Mouse (Mus musculus) spleen, postnatal 4 days (tissue): Measurements from ENCODE around the gene Siglece.
A peak's percentile ranks its signal among the peaks of the same experiment; 100 is the strongest.
"Not testable (repeated sequence)": the region's sequence is repeated elsewhere in the genome, so short reads cannot be mapped to it uniquely, and the experiment has no call there.

Experiments
- DNase-seq, 2 experiments: peaks; one replicate each; pipeline ENCODE4 v3.0.0; 2022; ENCODE audit warnings: low spot score in 2 of 2

The Siglece gene

DNA sequence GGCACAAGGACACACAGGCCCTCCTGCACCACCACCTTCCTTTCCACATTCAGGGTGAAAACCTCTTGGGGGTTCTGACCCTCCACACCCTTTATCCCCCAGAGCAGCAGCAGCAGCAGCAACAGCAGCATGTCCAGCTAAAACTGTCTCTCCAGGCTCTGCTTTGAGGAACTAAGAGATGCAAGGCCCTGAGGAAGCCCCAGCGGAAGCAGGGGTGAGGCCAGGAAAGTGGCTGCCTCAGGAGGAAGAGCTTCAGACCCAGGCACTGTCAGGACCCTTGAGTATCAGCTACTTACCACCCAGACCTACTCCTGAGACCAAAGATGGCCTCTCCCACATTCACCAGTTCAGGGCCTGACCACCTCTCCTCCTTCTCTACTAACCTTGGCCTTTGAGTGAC, at the start of gene Siglece:
Siglece (minus strand) TSS at position 160 of the 400 bp plus-strand sequence.
- DNase-seq = no peak

DNA sequence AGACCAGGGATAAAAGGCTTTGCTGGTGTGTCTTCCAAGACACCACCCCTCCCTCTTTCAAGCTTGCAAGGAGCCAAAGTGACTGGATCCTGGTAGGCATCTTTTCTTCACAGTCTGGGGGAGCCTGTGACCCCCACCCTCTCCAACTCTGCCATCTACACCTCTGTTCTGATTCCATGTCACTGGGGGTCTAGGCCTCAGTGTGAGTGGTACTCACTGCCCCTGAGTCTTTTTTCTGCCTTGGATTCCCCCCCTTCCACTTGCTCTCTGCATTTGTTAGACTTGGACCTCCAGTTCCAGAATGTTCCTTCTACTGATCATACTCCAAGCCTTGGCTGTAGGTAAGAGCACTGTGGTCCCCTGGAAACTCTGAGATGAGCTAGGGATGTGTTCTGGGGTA, 30.2 kb upstream of the Siglece start, which contains the start of gene Klk14:
Klk14 (plus strand) TSS at position 301 of the 400 bp plus-strand sequence.
- DNase-seq = no peak

DNA sequence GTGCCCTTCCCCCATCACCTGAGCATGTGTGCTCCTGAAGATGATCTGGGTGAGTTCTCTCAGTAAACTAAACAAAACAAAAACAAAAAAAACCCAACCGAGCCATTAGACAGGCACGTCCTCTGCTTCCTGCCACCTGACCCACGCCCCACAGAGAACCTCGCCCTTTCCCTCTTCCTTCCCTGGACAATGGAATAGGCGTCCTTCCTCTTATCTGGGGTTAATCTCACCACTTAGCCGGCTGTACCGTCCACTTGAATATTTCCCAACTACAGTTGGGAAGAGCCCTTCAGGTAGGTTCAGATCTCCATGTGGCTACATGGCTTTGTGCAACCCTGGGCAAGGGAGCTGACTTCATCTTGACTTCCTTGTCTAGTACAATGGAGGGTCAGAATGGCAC, 25.1 kb upstream of the Siglece start:
- DNase-seq = no peak

DNA sequence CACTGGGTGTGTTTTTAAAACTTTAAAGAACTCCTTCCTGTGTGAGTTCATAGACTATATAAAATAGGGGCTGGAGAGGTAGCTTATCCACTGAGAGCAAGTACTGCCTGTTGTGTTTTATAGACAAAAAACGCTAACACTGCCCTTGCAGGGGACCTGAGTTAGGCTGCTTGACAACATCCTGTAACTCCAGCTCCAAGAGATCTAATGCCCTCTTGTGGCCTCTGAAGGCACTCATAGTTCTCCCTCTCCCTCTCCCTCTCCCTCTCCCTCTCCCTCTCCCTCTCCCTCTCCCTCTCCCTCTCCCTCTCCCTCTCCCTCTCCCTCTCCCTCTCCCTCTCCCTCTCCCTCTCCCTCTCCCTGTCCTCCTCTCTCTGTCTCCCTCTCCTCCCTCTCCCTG, 22.6 kb upstream of the Siglece start:
- DNase-seq = not testable (repeated sequence)

DNA sequence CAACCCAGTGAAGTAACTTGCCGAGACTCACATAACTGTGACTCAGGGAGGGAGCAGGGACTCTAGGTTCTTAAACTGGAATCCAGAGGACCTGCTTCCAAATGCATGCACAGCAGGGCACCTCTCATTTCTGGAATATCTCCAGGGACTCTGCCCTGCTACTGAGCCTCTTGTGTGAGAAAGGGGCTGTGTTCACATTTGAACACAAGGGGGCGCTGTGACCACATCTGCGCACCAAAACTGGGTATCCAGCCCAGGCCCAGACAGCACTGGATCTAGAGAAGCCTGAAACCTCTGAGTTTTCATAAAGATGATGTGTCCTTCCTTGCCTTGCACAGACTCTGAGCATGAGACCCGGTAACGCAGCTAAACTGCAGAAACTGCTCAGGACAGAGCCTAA, 21.0 kb upstream of the Siglece start:
- peak; percentile 46 to 80 for DNase-seq

DNA sequence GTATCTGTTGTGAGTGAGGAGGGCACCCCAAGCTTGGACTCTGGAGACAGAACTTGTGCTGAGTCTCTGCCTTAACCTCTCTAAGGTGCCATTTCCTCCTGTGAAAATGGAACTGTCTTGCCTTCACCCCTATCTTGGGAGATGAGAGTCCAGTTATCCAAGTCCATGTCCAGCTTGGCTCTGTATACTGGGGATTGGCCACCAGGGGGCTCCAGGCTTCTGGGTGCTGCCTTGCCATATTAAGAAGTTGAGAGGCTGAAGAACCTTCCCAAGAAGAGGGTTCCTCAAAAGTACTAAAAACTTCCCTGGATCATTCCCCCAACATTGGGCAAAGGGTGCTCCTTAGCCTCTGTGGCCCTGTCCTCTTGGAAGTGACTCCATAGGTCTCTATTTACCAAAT, 18.6 kb upstream of the Siglece start:
- peak in 1 of 2 experiments; percentile 71 for DNase-seq

DNA sequence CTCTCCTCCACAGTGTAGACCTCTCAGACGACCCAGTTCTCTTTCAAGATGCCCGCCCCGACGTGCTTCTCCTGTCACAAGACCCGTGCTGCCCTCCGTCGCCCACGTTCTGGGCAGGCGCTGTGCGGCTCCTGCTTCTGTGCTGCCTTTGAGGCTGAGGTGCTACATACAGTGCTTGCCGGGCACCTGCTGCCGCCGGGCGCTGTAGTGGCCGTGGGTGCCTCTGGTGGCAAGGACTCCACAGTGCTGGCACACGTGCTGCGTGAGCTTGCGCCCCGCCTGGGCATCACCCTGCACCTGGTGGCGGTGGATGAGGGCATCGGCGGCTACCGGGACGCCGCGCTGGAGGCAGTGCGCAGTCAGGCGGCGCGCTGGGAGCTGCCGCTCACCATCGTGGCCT, 15.1 kb upstream of the Siglece start:
- peak in 1 of 2 experiments; percentile 60 for DNase-seq

DNA sequence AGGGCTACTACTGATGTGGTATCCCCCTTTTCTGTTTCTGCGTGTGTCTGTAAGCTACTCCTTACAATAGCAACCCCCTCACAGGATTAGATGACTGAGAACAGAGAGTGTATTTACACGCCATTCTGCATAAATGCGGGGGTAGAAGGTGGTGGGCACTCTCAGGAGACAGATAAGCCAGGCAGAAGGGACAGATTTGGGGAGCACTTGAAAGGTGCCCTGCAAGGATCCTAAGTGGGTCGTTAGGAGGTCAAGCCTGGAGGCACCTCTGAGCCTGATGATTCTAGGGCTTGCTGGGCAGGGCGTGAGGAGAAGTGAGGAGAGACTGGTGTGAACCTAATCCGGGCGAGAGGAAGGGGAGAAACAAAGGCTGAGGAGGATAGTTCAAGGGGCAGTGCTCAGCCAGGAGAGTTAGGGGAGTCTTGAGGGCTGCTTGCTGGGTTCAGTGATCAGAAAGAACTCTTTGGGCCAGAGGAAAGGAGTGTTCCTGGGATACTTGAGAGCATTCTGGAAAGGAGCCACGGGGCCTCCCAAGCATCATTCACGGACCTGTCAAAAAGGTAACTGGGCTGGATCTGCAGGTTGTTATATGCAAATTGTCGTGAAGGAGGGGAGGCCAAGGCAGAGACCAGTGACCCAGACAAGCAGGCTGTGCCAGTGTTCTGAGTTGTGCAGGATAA, 12.8 kb upstream of the Siglece start:
- no peak for DNase-seq

DNA sequence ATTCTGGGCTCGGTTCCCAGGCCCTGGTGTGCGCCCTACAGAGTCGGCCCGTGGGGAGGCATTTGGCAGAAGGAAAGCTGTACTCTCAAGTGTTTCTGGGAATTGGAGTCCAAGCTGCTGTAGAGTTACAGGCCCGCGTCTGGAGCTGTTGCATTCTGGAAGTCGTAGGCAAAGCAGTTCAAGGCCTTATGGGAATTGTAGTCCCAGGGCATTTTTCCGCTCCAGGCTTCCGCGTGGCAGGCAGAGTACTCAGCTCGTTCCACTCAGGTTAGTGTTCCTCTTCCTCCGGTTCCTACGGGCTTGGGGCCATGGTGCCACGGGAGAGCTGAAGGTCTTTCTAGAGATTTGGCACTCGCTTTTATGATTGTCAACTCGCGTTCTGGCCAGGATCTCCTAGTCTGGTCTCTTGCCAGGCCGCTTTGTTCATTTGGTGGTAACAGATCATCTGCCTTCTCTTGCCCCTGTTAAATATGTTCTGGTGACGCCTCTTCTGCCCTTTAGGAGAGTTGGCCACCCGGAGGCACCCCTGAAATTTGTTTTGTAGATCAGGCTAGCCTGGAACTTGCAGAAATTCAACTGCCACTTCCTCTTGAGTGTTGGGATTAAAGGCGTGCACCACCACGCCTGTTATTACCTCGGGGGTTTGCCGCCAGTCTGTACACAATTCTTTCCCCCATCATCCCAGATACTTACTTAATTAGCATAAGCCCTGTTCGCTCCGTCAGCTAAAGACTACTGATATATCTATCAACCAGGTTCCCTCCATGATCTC, 12.0 kb upstream of the Siglece start, which contains the start of gene Ctu1:
Ctu1 (plus strand) TSS at position 208 of the 772 bp plus-strand sequence.
- peak; percentile 77 to 85 for DNase-seq

DNA sequence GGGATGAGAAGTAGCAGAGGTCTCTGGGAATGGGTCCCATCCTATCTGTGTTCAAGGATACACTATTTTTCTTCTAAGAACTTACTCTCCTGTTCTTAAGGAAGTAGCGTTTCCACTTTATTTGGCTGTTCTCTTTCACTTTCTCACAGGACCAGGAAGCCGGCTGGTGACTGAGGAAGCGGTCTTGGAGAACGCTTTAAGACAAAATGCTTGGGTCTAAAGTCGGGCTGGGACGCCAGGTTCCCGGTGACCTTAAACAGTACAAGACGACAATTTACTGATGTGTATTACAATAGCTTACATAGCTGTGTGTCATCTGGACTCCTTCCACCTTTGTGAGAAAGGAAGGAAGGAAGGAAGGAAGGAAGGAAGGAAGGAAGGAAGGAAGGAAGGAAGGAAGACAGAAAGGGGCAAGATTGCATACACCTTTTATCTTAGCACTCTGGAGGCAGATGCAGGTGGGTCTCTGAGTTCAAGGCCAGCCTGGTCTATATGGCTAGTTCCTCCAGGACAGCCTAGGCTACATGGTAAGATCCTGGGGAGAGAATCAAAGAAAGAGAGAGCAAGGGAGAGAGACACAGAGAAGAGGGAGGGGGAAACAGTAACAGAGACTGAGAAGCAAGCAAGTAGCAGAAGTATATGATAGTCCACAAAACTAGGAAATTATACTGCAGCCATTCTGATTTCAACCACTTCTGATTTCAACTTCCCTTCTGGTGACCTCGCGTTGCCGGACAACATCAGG, 11.3 kb upstream of the Siglece start:
- no peak for DNase-seq

DNA sequence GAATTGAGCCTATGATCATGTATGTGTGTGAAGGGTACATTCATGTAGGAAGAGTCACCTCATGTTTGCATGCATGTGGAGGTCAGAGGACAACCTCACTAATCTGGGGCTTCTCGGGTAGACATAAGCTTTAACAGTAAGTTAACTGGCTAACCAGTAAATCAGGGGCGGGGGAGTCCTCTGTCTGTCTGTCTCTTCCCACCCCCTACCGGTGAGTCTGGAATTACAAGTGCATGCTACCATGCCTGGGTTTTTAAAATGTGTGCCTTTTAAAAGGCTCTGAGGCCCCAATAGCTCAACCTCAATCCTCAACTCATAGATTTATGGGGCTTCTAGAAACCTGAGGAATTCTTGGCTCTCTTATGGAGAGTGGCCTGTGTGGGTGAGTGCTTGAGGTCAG, 8.6 kb upstream of the Siglece start:
- DNase-seq = peak in 1 of 2 experiments; percentile 39

DNA sequence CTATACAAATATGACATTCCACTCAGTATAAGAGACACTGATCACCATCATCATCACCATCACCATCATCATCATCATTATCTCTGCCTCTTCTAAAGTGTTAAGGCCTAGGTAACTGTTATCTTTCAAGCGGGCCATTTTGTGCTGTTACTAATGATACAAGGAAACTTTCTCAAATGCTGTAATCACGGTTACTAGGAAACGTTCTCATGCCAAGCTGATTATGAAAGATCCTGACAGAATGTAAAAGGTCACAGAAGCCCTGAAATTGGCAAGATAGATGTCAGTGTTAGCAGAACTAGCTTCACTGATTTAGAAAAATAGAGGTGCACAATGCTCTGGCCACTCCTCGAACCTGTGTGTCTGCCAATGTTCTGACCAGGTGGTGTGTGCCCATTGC, 7.3 kb upstream of the Siglece start:
- DNase-seq = not testable (repeated sequence)

DNA sequence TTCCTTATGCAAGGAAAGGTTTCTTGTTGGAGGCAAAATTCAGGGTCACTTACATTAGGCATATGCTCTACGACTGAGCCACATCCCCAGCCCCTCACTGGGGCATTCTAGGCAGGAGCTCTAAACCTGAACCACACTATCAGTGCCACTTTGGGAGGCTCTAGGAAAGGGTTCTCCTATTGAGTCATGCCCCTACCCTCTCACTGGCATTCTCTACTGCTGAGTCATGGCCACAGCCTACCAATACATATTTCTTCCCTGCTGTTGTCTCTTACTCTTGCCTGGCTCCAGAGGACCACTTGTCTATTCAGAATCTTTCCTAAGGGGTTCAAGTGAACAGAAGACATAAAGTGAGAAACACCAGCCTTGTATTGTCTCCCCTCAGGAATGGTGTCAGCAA, 2.8 kb upstream of the Siglece start:
- DNase-seq = no peak

DNA sequence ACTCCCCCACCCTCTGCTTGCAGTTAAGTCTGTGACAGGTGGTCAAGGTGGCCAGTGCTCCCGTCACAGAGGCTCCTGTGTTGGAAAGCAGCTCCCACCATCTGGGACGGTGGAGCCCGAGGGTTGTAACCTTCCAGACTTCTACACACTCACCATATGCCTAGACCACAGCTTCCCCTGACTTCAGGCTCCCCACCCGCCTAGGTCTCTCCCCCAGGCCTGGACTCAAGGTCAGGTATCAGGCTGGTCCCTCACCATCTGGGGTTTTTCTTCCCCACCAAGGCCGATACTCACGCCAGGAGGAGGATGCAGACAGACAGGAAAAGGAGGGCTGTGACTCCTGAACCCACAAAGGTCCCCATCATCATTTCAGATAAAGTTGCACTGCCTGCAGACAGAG, 3.7 kb downstream of the Siglece start:
- DNase-seq = no peak

DNA sequence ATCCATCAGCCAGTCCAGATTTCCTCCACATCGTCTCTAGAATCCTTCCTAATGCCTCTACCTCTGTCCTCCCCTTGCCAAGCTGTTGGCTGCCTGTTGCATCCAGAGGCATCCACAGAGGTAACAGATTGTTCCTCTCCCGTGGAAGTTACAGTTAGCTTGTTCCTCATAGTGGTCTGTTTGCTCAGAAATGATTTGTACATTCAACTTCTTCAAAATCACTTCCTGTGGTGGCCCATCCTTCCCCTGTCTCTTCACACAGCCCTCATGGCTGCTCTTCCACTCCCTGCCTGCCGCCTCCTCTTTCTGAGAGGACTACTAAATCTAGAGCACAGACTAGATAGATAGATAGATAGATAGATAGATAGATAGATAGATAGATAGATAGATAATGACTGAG, 5.4 kb downstream of the Siglece start:
- DNase-seq = no peak

DNA sequence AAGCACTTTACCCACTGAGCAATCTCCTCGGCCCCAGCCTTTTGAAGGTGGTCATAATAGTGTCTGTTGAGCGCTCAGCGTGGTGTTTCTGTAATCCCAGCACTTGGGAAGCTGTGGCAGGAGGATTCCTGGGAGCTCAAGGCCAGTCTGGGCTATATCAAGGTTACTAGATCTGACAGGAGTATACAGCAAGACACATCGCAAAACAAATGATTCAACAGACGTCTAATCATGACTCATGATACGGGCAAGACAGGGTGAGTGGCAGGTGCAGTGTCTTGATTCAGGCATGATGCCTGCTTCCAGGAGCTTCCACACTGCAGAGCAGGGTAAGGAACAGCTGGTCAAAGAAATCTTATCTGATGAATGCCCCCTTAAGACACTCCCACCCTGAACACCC, 7.3 kb downstream of the Siglece start:
- no peak for DNase-seq

DNA sequence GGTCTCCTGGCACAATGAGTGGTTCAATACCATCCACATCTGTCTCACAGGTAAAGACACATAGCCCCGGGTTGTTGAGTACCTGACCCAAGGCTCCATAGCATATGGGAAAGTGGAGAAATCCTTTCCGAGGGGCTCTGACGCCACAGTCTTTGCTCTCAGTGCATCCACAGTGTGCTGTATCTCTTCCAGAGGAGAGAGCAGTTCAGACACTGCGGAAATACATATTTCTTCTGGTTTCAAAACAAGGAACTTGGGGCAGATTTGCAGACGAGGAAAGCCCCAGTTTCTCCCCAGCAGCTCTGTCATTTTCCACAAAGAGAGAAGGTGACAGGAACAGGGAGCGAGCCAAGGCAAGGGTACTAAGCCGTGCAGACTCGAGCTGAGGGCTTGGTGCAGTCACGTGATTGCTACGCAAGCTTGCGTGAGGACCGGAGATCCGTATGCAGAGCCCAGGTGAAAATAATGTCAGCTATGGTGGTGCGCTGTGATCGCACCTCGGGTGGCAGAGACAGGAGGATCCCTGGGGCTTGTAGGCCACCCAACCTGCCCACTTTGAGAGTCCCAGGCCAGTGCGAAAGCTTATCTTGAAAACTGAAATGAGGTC, 16.8 kb downstream of the Siglece start:
- DNase-seq = no peak

DNA sequence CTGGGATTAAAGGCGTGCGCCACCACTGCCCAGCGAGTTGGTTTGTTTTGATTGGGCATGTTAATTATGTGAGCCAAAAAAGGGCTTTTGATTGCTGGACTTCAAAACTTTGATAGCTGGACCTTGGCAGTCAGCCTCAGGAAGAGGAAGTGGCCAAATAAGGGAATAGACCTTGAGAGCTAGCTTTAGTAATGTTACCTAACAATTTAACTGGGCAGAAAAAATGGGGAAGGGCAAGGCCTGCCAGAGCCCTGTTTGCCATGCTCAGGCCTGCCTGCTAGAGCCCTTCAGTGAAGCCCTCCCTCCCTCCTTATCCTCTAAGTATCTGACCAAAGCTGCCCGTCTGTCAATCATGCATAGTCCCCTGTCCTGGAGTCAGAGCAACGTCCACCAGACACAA, 17.4 kb downstream of the Siglece start:
- no peak for DNase-seq

DNA sequence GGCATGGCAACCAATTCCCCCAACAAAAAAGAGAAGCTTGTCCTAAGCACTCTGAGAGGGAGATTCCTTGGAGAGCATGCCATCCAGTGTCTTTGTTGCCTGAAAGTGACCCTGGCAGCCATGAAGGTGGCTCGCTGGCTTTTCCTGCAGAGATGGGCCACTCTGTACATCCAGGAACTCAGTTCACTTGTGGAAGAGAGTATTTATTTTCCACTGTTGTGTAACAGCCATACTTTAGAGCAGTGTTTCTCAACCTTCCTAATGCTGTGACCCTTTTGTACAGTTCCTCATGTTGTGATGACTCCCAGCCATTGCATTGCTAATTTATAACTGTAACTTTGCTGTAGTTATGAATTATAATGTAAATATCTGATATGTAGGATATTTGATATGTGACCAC, 22.8 kb downstream of the Siglece start:
- DNase-seq = no peak

DNA sequence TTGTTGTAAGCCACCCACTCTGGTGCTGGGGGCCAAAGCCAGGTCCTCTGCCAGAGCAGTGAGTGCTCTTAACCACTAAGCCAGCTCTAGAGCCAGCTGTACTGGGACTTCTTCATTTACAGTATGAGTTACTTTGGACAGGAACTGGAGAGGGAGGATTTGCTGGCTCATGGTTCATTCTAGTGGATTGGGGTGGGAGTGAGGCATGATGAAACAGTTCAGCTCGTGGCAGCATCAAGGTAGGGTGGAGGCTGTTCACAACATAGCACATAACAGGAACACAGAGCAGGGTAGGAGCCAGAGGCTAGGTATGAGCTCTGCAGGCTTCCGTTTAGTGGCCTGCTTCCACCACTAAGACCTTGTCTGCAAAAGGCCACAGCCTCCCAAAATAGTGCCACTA, 23.8 kb downstream of the Siglece start:
- no peak for DNase-seq

DNA sequence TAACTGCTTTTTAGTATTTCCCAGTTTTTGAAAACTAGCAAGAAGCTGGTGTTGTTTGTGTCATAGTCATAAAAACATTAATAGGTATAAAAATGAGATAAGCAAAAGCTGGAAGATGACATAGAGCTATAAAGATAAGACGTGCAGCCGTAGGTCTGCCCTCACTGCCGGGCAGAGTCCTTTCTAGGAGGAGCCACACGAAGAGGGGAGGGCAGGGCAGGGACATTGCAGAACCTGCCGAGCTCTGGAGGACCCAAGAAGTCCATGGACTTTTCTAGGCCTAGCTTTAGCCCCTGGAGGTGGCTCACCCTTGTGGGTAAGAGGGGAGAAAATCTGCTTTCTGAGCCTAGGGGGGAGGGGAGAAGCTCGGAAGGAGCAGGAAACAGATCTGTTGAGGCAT, 25.5 kb downstream of the Siglece start, which contains the start of gene Ceacam18:
Ceacam18 (plus strand) TSS at position 208 of the 400 bp plus-strand sequence.
- no peak for DNase-seq

DNA sequence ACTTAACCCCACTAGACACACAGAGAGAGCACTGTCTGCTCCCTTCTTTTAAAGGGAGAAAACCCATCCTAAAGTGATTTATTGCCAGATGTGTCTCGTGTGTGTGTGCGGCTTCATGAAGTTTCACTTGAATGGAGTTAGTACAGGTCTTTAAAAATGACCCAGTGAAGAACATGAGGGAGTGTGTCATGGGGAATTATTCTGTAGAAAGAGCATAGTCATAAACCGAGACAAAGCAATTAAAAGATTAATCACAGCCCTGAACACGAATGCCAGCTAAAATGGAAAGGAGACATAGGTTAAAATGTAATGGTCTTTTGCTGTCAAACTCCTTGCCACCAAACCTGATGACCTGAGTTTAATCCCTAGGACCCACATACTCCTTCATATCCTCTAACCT, 26.0 kb downstream of the Siglece start:
- no peak for DNase-seq
